Mouse (Mus musculus) neural tube, embryonic 15.5 days (tissue): ENCODE data around the gene Aoc2. TPM values are rescaled to one million over a fixed set of nuclear protein-coding genes. Genes with fewer than 3 reads are reported as not detected.
A peak's percentile ranks its signal among the peaks of the same experiment; 100 is the strongest.

Experiments
- ATAC-seq: fragments of 200-750 bp; cut with Nextera tagmentation; 2 replicates; pipeline ENCODE4 v1.8.0; 2017; ENCODE audit warnings: mild to moderate bottlenecking, moderate TSS enrichment, moderate library complexity; ENCODE audit not compliant: low FRiP score
- H3K27ac ChIP-seq: fragments of 300-500 bp; sonication (generic); replicated peaks from 2 replicates; pipeline ENCODE4 v1.5.1; 2015; ENCODE audit warnings: mild to moderate bottlenecking, inconsistent platforms
- H3K27me3 ChIP-seq: fragments of 300-500 bp; sonication (generic); replicated peaks from 2 replicates; pipeline ENCODE4 v1.6.1; 2015; ENCODE audit warnings: inconsistent platforms
- H3K36me3 ChIP-seq: fragments of 300-500 bp; sonication (generic); 2 replicates; pipeline ENCODE4 v1.6.1; 2015; ENCODE audit warnings: inconsistent platforms
- H3K4me1 ChIP-seq: fragments of 300-500 bp; sonication (generic); 2 replicates; pipeline ENCODE4 v1.6.1; 2015; ENCODE audit warnings: inconsistent platforms
- H3K4me2 ChIP-seq: fragments of 300-500 bp; sonication (generic); 2 replicates; pipeline ENCODE4 v1.6.1; 2015; ENCODE audit warnings: inconsistent platforms, mild to moderate bottlenecking, moderate library complexity
- H3K4me3 ChIP-seq: fragments of 300-500 bp; sonication (generic); replicated peaks from 2 replicates; pipeline ENCODE4 v1.5.1; 2015; ENCODE audit warnings: mild to moderate bottlenecking, inconsistent platforms
- H3K9ac ChIP-seq: fragments of 300-500 bp; sonication (generic); replicated peaks from 2 replicates; pipeline ENCODE4 v1.6.1; 2015; ENCODE audit warnings: mild to moderate bottlenecking, inconsistent platforms
- H3K9me3 ChIP-seq: fragments of 300-500 bp; sonication (generic); replicated peaks from 2 replicates; pipeline ENCODE4 v1.6.1; 2016; ENCODE audit warnings: inconsistent platforms
- WGBS: fragments of 180-500 bp; shearing (Covaris S2); methylation state at CpG from one replicate; pipeline ENCODE4 v1.1.7; 2015; ENCODE audit warnings: mixed read lengths; 5-methylcytosine and 5-hydroxymethylcytosine counted together
- polyA plus RNA-seq: library from polyadenylated mRNA; unstranded; fragments of >200 nt; fragmentation: Nextera tagmentation; extraction: Ambion mirVana; gene quantifications from 2 replicates; pipeline ENCODE4 v1.2.1, GENCODE M21; 2015

Gene Aoc2
- polyA plus RNA-seq, 1 experiment from 2014 or later: 1.7 TPM

- ATAC-seq: no peak
- Histone ChIP-seq H3K27me3 (no peaks in the 10 kb centered on the region), H3K9ac (no peak overlapping the region), H3K9me3 (no peaks in the 10 kb centered on the region), H3K4me3 (no peak overlapping the region), H3K27ac (no peak overlapping the region), H3K36me3 (peaks cover 80% of the 10 kb centered on the region), H3K4me1 (no peaks in the 10 kb centered on the region), H3K4me2 (no peak overlapping the region)
- WGBS: 99% methylated on average over 8 of the region's 8 CpGs
Measured at GRCm38 (mm10) chr11:101291231-101291630, 33.6 kb upstream of the Aoc2 start.

GRCm38 (mm10) chr11:101295191-101295590 is 29.7 kb upstream of the Aoc2 start:
- Histone ChIP-seq H3K9me3 (no peaks in the 10 kb centered on the region), H3K9ac (no peak overlapping the region), H3K4me2 (no peak overlapping the region), H3K36me3 (peaks cover 82% of the 10 kb centered on the region), H3K4me1 (peaks cover 7% of the 10 kb centered on the region), H3K27me3 (no peaks in the 10 kb centered on the region), H3K4me3 (no peak overlapping the region), H3K27ac (no peak overlapping the region)
- 96% methylated on average over 8 of the region's 8 CpGs for WGBS
- no peak for ATAC-seq

GRCm38 (mm10) chr11:101300881-101301280 is 24.0 kb upstream of the Aoc2 start:
- ATAC-seq: no peak
- no peaks in the 10 kb centered on the region for H3K27me3 ChIP-seq
- no peak overlapping the region for H3K27ac ChIP-seq
- peaks cover 26% of the 10 kb centered on the region for H3K4me1 ChIP-seq
- peak overlapping the region; percentile 89 for H3K9ac ChIP-seq
- H3K9me3 ChIP-seq: no peaks in the 10 kb centered on the region
- peak overlapping the region; percentile 97 for H3K4me2 ChIP-seq
- H3K36me3 ChIP-seq: peaks cover 27% of the 10 kb centered on the region
- 69% methylated on average over 7 of the region's 7 CpGs for WGBS
- peak overlapping the region; percentile 92 for H3K4me3 ChIP-seq

DNA sequence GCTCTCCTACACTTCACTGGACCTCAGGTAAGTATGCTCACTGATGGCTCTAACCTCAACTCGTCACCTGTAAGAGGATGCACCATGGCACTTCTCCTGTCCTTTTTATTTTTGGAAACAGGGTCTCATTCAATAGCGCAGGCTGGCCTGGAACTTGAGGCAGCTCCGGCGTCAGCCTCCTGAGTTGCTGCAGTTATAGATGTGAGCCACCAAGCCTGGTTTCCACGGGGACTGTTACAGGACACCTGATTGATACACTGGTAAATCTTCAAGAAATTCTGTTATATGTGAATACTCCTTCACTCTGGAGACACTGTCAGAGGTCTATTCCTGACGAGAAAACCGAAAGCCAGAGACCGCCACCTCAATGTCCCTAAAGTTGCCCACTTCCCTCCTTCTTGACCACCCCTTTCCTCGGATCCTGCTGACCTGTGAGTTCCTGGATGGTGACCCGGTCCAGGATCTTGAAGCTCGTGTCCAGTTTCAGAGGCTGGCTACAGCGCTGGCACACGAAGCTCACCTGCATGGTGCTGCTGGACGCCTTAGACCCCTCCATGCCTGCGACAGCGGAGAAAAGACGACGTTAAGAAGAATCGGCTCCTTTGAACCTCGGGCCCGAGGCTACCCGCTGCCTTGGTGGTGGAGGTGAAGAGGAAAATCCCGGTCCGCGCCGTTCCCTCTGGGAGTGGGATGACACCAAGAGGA is 23.4 kb upstream of the Aoc2 start:
- H3K27me3 ChIP-seq: 0 out of 2 replicates have a peak, but pooled peaks cover 2% of the 10 kb centered on the region
- WGBS: 13% methylated on average over 26 of the region's 26 CpGs
- H3K4me3 ChIP-seq: peak overlapping the region; percentile 92
- no peaks in the 10 kb centered on the region for H3K9me3 ChIP-seq
- ATAC-seq: no peak
- H3K27ac ChIP-seq: peak overlapping the region; percentile 77
- H3K4me2 ChIP-seq: peak overlapping the region; percentile 97
- H3K36me3 ChIP-seq: peaks cover 21% of the 10 kb centered on the region
- H3K9ac ChIP-seq: peak overlapping the region; percentile 89
- H3K4me1 ChIP-seq: peaks cover 26% of the 10 kb centered on the region

GRCm38 (mm10) chr11:101302004-101302798 is 22.7 kb upstream of the Aoc2 start, which contains the start of gene Becn1:
Gene Becn1 (minus strand): TSS chr11:101302286.
- H3K9me3 ChIP-seq: no peaks in the 10 kb centered on the region
- H3K27me3 ChIP-seq: 0 out of 2 replicates have a peak, but pooled peaks cover 9% of the 10 kb centered on the region
- H3K36me3 ChIP-seq: peaks cover 21% of the 10 kb centered on the region
- peak; percentile 96 for ATAC-seq
- peak within 1 kb of the TSS; percentile 97 for H3K4me2 ChIP-seq
- WGBS: 8% methylated on average over 39 of the region's 39 CpGs
- peak within 1 kb of the TSS; percentile 92 for H3K4me3 ChIP-seq
- H3K4me1 ChIP-seq: peaks cover 26% of the 10 kb centered on the region
- peak within 1 kb of the TSS; percentile 89 for H3K9ac ChIP-seq
- H3K27ac ChIP-seq: peak within 1 kb of the TSS; percentile 77

GRCm38 (mm10) chr11:101307744-101308143 is 17.1 kb upstream of the Aoc2 start:
- Histone ChIP-seq H3K4me3 (no peak overlapping the region), H3K4me1 (no peaks in the 10 kb centered on the region), H3K4me2 (no peak overlapping the region), H3K27me3 (peaks cover 9% of the 10 kb centered on the region; the same call in 1 of the 2 replicates), H3K9me3 (no peaks in the 10 kb centered on the region), H3K36me3 (no peaks in the 10 kb centered on the region), H3K27ac (no peak overlapping the region), H3K9ac (no peak overlapping the region)
- WGBS: 46% methylated on average over 5 of the region's 5 CpGs
- ATAC-seq: no peak

DNA sequence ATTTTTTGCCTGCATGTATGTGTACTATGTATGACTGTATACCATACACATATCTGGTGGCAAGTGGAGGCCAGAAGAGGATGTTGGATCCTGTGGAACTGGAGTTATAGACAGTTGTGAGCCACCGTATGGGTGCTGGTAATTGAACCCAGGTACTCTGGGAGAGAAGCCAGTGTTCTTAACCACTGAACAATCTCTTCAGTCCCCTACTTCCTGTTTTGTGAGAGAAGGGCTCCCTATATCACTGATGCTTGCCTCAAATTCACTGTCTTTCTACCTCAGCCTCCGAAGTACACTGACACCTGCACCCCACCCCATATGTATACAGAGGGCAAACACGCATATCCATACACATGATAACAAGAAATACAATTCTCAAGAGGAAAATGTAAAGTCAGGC is 13.8 kb upstream of the Aoc2 start:
- no peaks in the 10 kb centered on the region for H3K9me3 ChIP-seq
- H3K27me3 ChIP-seq: peaks cover 9% of the 10 kb centered on the region
- peaks cover 2% of the 10 kb centered on the region; the same call in 1 of the 2 replicates for H3K4me1 ChIP-seq
- H3K4me3 ChIP-seq: no peak overlapping the region
- no peak overlapping the region for H3K27ac ChIP-seq
- WGBS: 93% methylated on average over 3 of the region's 3 CpGs
- H3K36me3 ChIP-seq: no peaks in the 10 kb centered on the region
- H3K4me2 ChIP-seq: no peak overlapping the region
- no peak for ATAC-seq
- H3K9ac ChIP-seq: no peak overlapping the region

GRCm38 (mm10) chr11:101312150-101312549 is 12.7 kb upstream of the Aoc2 start:
- Histone ChIP-seq H3K36me3 (no peaks in the 10 kb centered on the region), H3K9ac (no peak overlapping the region), H3K4me3 (no peak overlapping the region), H3K9me3 (no peaks in the 10 kb centered on the region), H3K27ac (no peak overlapping the region), H3K27me3 (peaks cover under 1% of the 10 kb centered on the region), H3K4me2 (no peak overlapping the region), H3K4me1 (peaks cover 9% of the 10 kb centered on the region)
- 73% methylated on average over 3 of the region's 3 CpGs for WGBS
- no peak for ATAC-seq

DNA sequence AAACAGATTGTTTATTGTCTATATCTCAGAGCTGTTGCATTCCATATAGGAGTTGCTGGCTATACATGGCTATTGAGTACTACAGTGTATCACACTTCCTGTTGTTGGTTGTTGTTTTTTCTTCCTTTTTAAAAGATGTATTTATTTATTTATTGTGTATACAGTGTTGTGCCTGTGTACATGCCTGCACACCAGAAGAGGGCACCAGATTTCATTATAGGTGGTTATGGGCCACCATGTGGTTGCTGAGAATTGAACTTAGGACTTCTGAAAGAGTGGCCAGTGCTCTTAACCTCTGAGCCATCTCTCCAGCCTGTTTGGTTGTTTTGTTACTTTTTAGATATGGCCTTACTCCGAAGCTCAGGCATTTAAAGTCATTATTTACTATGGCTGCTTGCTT is 10.3 kb upstream of the Aoc2 start:
- Histone ChIP-seq H3K4me2 (no peak overlapping the region), H3K27ac (no peak overlapping the region), H3K4me3 (no peak overlapping the region), H3K4me1 (peaks cover 24% of the 10 kb centered on the region), H3K9me3 (no peaks in the 10 kb centered on the region), H3K36me3 (peaks cover 18% of the 10 kb centered on the region), H3K27me3 (no peaks in the 10 kb centered on the region; the same call in 1 of the 2 replicates), H3K9ac (no peak overlapping the region)
- ATAC-seq: no peak
- WGBS: 100% methylated on average over 1 of the region's 1 CpGs

GRCm38 (mm10) chr11:101315082-101315650 is 9.7 kb upstream of the Aoc2 start:
- 88% methylated on average over 8 of the region's 8 CpGs for WGBS
- peak overlapping the region; percentile 87 for H3K9ac ChIP-seq
- H3K27me3 ChIP-seq: no peaks in the 10 kb centered on the region; the same call in 1 of the 2 replicates
- H3K27ac ChIP-seq: peak overlapping the region; percentile 85
- H3K4me1 ChIP-seq: peaks cover 24% of the 10 kb centered on the region
- H3K4me3 ChIP-seq: peak overlapping the region; percentile 74
- ATAC-seq: no peak
- no peaks in the 10 kb centered on the region for H3K9me3 ChIP-seq
- H3K4me2 ChIP-seq: peak overlapping the region; percentile 96
- peaks cover 24% of the 10 kb centered on the region for H3K36me3 ChIP-seq

- peaks cover 24% of the 10 kb centered on the region for H3K4me1 ChIP-seq
- peak within 1 kb of the TSS; percentile 85 for H3K27ac ChIP-seq
- no peaks in the 10 kb centered on the region; the same call in 1 of the 2 replicates for H3K27me3 ChIP-seq
- peak within 1 kb of the TSS; percentile 96 for H3K4me2 ChIP-seq
- peak within 1 kb of the TSS; percentile 74 for H3K4me3 ChIP-seq
- peak; percentile 94 for ATAC-seq
- WGBS: under 1% methylated on average over 55 of the region's 62 CpGs
- H3K36me3 ChIP-seq: peaks cover 31% of the 10 kb centered on the region
- peak within 1 kb of the TSS; percentile 87 for H3K9ac ChIP-seq
- no peaks in the 10 kb centered on the region for H3K9me3 ChIP-seq
Measured at GRCm38 (mm10) chr11:101315665-101316500, 9.0 kb upstream of the Aoc2 start, which contains the start of gene Psme3. Gene Psme3 (plus strand): TSS chr11:101316213.
